Mouse (Mus musculus) adrenal gland, postnatal 14 days (tissue): ENCODE results near the gene Hist1h2ao. TPM values are rescaled to one million over a fixed set of nuclear protein-coding genes. Genes with fewer than 3 reads are reported as not detected.
"Not testable (repeated sequence)": the region's sequence is repeated elsewhere in the genome, so short reads cannot be mapped to it uniquely, and the experiment has no call there.

ENCODE experiments used
- DNase-seq: peaks from one replicate; pipeline ENCODE4 v3.0.0; 2021; ENCODE audit warnings: mixed read lengths
- microRNA-seq, 2 experiments: library from miRNA; unstranded; fragments of <30 nt; microRNA quantifications; one replicate each; pipeline ENCODE4 v1.2.0; 2021
- total RNA-seq: library from RNA; stranded (reverse); gene quantifications from 2 replicates; pipeline ENCODE4 v1.2.3, GENCODE M21; 2021

The Hist1h2ao gene
- total RNA-seq, 1 experiment from 2014 or later = not detected

DNA sequence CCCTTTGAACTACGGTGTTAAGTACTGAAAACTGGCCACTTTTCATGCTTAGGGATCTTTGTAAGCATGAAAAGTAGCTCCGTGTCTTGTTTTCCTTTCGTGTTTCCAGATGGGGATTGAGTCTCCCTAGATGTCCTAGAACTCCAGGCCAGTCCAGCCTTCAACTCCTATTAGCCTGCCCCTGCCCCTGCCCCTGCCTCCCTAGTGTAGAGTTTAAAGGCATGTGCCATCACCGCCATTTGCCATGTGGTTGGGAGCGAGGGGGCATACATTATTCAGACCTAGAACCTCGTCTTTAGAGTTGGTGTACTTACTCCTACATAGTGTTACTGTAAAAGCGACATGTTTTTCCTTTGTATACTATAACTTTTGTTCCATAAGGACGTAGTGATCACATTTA lies 809 bp downstream of the Hist1h2ao start:
- DNase-seq = not testable (repeated sequence)

DNA sequence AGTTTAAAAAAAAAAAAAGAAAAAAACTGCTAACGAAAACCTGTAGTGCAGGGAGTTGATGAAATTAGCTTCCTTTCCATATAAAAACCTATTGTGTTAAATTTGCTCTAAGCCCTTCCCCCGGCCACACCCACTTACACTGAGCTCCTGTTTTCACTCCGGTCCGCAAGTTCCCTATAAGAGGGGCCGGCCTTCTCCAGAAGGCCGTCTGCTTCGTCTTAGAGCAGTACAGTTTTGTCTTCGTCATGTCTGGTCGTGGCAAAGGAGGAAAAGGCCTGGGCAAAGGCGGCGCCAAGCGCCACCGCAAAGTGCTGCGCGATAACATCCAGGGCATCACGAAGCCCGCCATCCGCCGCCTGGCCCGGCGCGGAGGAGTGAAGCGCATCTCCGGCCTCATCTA lies 1.3 kb downstream of the Hist1h2ao start, which contains the start of gene Hist1h4m:
Gene Hist1h4m, plus strand, starts transcription at position 208 of the 400 bp plus-strand sequence.
- peak; percentile 53 for DNase-seq

DNA sequence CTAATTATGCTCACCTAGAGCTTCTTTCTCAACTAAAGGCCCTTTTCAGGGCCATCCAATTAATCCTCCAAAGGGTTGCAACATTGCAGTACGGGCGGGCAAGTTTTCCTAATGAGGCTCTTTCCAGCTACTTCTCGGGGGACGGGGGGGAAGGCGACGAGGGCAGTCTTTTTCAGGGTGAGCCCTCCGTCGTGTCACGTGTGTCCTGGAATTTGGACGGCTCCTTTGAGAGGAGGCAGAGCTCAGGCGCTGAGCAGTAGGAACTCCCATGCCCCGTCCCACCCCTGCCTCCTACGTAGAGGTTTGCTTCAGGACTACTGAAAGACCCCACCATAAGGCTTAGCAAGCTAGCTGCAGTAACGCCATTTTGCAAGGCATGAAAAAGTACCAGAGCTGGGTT lies 1.8 kb downstream of the Hist1h2ao start:
- peak; percentile 9 for DNase-seq

- DNase-seq = not testable (repeated sequence)
Observed at GRCm38 (mm10) chr13:21820082-21820890, 10.0 kb downstream of the Hist1h2ao start.

- DNase-seq = no peak
Observed at GRCm38 (mm10) chr13:21828511-21828910, 18.2 kb downstream of the Hist1h2ao start.

- no peak for DNase-seq
Observed at GRCm38 (mm10) chr13:21830344-21830743, 20.1 kb downstream of the Hist1h2ao start.

DNA sequence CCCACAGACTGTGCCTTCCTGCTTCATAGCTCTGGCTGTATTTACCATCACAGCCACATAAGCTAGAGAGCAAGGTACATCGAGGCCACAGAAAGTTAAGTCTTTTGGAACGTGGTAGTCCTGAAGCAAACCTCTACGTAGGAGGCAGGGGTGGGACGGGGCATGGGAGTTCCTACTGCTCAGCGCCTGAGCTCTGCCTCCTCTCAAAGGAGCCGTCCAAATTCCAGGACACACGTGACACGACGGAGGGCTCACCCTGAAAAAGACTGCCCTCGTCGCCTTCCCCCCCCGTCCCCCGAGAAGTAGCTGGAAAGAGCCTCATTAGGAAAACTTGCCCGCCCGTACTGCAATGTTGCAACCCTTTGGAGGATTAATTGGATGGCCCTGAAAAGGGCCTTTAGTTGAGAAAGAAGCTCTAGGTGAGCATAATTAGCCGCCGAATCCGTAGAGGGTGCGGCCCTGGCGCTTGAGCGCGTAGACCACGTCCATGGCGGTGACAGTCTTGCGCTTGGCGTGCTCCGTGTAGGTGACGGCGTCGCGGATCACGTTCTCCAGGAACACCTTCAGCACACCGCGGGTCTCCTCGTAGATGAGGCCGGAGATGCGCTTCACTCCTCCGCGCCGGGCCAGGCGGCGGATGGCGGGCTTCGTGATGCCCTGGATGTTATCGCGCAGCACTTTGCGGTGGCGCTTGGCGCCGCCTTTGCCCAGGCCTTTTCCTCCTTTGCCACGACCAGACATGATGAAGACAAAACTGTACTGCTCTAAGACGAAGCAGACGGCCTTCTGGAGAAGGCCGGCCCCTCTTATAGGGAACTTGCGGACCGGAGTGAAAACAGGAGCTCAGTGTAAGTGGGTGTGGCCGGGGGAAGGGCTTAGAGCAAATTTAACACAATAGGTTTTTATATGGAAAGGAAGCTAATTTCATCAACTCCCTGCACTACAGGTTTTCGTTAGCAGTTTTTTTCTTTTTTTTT lies 21.4 kb downstream of the Hist1h2ao start, which contains the start of gene Hist1h4n:
Gene Hist1h4n, minus strand, starts transcription at position 779 of the 977 bp plus-strand sequence.
- DNase-seq = peak; percentile 15

GRCm38 (mm10) chr13:21833461-21833860 lies 23.2 kb downstream of the Hist1h2ao start, which contains the start of the genes Hist1h2ap and Hist1h2br:
Hist1h2ap (minus strand) TSS chr13:21833507.
Hist1h2br (plus strand) TSS chr13:21833743.
- not testable (repeated sequence) for DNase-seq

- DNase-seq = not testable (repeated sequence)
Observed at GRCm38 (mm10) chr13:21840508-21840907, 30.2 kb downstream of the Hist1h2ao start.

GRCm38 (mm10) chr13:21846356-21846755 lies 36.1 kb downstream of the Hist1h2ao start:
- DNase-seq = not testable (repeated sequence)

- no peak for DNase-seq
Observed at GRCm38 (mm10) chr13:21847883-21848282, 37.6 kb downstream of the Hist1h2ao start.

DNA sequence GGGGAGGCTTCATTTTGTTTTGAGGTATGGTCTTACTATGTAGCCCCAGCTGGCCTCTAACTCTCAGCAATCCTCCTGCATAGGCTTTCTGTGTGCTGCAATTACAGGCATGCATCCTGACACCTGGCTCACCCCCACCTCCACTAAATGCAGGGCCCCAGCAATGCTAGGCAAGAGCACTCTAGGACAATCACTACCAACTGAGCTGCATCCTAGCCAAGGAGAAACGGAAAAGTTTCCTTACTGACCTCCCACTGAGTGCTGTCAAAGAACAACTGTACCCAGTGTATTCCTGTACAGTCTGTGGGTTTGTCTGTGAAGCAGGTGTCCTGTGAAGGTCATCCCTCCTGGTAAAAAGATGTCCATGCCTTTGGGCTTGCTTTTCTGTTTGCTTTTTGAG lies 40.4 kb downstream of the Hist1h2ao start:
- DNase-seq = not testable (repeated sequence)

DNA sequence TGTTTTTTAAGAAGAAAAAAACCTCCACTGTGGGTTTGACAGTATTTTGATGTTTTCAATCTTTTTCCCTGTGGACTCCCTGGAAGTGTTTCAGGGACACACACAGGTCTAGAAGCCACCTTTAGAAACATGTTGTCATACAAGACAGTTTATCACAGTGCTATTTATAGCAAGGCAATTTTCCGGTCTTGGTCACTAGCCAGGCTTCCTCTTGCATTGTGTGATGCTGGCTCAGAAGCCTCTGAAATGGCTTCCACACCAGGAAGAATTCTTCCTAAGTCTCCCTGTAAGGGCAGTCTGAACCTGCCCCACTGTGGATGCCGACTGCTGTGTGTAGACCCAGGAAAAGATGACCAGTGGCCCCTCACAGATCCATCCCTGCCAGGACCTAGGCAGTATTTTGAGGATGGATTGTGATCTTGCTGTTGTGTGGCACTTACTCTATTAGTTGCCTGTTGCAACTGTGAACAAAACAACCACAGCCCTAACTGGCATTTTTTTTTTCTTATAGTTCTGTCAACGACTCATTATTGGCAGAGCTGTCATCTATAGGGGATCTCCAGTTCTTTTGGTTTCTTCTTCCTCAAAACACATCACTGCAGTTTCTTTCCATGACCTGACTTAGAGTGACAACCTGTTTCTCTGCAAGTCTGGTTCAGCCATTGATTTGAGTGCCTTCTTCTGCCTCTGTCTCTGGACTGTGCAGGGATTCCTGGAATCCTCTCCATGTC lies 42.1 kb downstream of the Hist1h2ao start:
- peak; percentile 24 for DNase-seq

DNA sequence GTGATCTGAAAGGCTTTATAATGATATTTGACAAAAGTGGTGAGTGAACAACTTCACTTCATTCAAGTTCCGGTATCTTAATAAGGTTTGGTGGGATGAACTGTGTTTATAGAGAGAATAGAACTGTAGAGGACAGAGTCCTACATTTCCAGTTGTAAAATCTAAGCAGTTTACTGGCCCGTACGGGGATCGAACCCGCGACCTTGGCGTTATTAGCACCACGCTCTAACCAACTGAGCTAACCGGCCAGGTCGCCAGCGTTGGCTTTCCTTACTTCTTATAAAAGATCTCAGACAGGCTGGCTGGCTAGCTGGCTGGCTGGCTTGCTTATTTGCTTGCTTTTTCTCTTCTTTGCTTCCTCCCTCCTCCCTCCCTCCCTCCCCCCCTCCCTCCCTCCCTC lies 44.9 kb downstream of the Hist1h2ao start:
- peak; percentile 56 for DNase-seq

DNA sequence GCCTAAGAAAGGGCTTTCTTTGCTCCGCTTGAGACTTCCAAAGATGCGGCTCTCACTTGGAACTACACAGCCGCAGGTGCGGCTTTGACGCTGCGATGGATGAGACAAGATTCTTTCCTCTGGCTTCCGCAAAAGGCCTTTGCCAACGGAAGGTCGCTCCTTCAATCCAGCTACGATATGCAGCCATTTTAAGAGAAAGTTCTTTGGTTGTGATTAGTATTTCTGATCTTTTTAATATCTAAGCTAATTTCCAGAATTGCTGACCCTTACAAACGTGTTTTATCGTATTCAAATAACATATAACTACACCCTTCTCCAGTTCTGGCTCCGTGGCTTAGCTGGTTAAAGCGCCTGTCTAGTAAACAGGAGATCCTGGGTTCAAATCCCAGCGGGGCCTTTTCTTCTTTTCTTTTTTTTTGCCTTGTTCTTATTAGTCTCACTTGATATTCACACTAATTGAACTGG lies 45.5 kb downstream of the Hist1h2ao start:
- DNase-seq = peak; percentile 26

Small RNA genes lying within 50 kb of the gene (microRNA-seq; reads per million reads assigned to microRNA genes)
- gene Gm19658 (0 reads per million in 2 experiments), gene Gm44346 (0 reads per million in 2 experiments), gene Gm44466 (0 reads per million in 2 experiments)

Other genes with a start within 250 kb of the Hist1h2ao start
- not detected in 2 replicates for gene Olfr1364, start 228.7 kb upstream of the Hist1h2ao start, total RNA-seq
- gene Olfr1362, start 196.4 kb upstream of the Hist1h2ao start, total RNA-seq = not detected in 2 replicates
- not detected in 2 replicates for gene Olfr11, start 167.9 kb upstream of the Hist1h2ao start, total RNA-seq
- gene Olfr1361, start 147.1 kb upstream of the Hist1h2ao start, total RNA-seq = not detected in 2 replicates
- not detected in 2 replicates for gene Olfr1360, start 133.1 kb upstream of the Hist1h2ao start, total RNA-seq
- gene Olfr1359, start 112.4 kb upstream of the Hist1h2ao start, total RNA-seq = not detected in 2 replicates
- gene Hist1h2bl, start 94.3 kb upstream of the Hist1h2ao start, total RNA-seq = 191 and 254 TPM in 2 replicates
- 129 and 184 TPM in 2 replicates for gene Hist1h2ai, start 94.0 kb upstream of the Hist1h2ao start, total RNA-seq
- gene Hist1h3h, start 92.8 kb upstream of the Hist1h2ao start, total RNA-seq = 287 and 324 TPM in 2 replicates
- gene Hist1h2bm, start 88.4 kb upstream of the Hist1h2ao start, total RNA-seq = 57.9 and 74.0 TPM in 2 replicates
- gene Hist1h4j, start 75.4 kb upstream of the Hist1h2ao start, total RNA-seq = 35.2 and 49.4 TPM in 2 replicates
- 468 and 533 TPM in 2 replicates for gene Hist1h4k, start 60.0 kb upstream of the Hist1h2ao start, total RNA-seq
- 72.0 and 91.7 TPM in 2 replicates for gene Hist1h2ak, start 56.6 kb upstream of the Hist1h2ao start, total RNA-seq
- gene Hist1h2bn, start 56.3 kb upstream of the Hist1h2ao start, total RNA-seq = 127 and 142 TPM in 2 replicates
- 129 and 152 TPM in 2 replicates for gene Hist1h1b, start 29.8 kb upstream of the Hist1h2ao start, total RNA-seq
- gene Hist1h3i, start 27.1 kb upstream of the Hist1h2ao start, total RNA-seq = 215 and 253 TPM in 2 replicates
- gene Hist1h2an, start 23.2 kb upstream of the Hist1h2ao start, total RNA-seq = 38.5 and 43.6 TPM in 2 replicates
- gene Hist1h2bp, start 23.0 kb upstream of the Hist1h2ao start, total RNA-seq = 68.9 and 94.7 TPM in 2 replicates
- gene Hist1h2bq, start 268 bp upstream of the Hist1h2ao start, total RNA-seq = 128 and 131 TPM in 2 replicates
- 417 and 512 TPM in 2 replicates for gene Hist1h4m, start 1.3 kb downstream of the Hist1h2ao start, total RNA-seq
- 37.8 and 56.1 TPM in 2 replicates for gene Hist1h4n, start 21.7 kb downstream of the Hist1h2ao start, total RNA-seq
- gene Hist1h2ap, start 23.0 kb downstream of the Hist1h2ao start, total RNA-seq = 319 and 352 TPM in 2 replicates
- 132 and 133 TPM in 2 replicates for gene Hist1h2br, start 23.3 kb downstream of the Hist1h2ao start, total RNA-seq
- 1.3 and 1.7 TPM in 2 replicates for gene Zfp184, start 134.6 kb downstream of the Hist1h2ao start, total RNA-seq
- not detected in 2 replicates for gene Pom121l2, start 170.7 kb downstream of the Hist1h2ao start, total RNA-seq
- gene Prss16, start 199.3 kb downstream of the Hist1h2ao start, total RNA-seq = 0.74 TPM in 1 of 2 replicates, not detected in the other
- gene Hist1h2ah, start 225.1 kb downstream of the Hist1h2ao start, total RNA-seq = 203 and 342 TPM in 2 replicates
- 207 and 301 TPM in 2 replicates for gene Hist1h2bk, start 225.4 kb downstream of the Hist1h2ao start, total RNA-seq
- gene Hist1h4i, start 230.9 kb downstream of the Hist1h2ao start, total RNA-seq = 104 and 144 TPM in 2 replicates
- gene Hist1h2ag, start 232.5 kb downstream of the Hist1h2ao start, total RNA-seq = 114 and 174 TPM in 2 replicates
- 118 and 165 TPM in 2 replicates for gene Hist1h2bj, start 232.7 kb downstream of the Hist1h2ao start, total RNA-seq